Mouse (Mus musculus) liver, postnatal 0 days (tissue): ENCODE measurements around the gene Slc46a3. TPM values are rescaled to one million over a fixed set of nuclear protein-coding genes. Genes with fewer than 3 reads are reported as not detected.

Source experiments
- ATAC-seq: fragments of 200-750 bp; cut with Nextera tagmentation; 2 replicates; pipeline ENCODE4 v1.8.0; 2017; ENCODE audit warnings: mild to moderate bottlenecking, moderate library complexity
- DNase-seq: peaks from one replicate; pipeline ENCODE4 v3.0.0-alpha.2; 2016
- H3K27ac ChIP-seq: fragments of 300-500 bp; sonication (generic); 2 replicates; pipeline ENCODE4 v1.5.1; 2014; ENCODE audit warnings: antibody characterized with exemption, moderate library complexity, mild to moderate bottlenecking, low read depth
- H3K27me3 ChIP-seq: fragments of 300-500 bp; sonication (generic); 2 replicates; pipeline ENCODE4 v1.6.1; 2014; ENCODE audit warnings: low read length, control low read depth, mixed read lengths; ENCODE audit not compliant: insufficient read depth
- H3K36me3 ChIP-seq: fragments of 300-500 bp; sonication (generic); replicated peaks from 2 replicates; pipeline ENCODE4 v1.6.1; 2014; ENCODE audit warnings: mild to moderate bottlenecking, control low read depth, low read length, moderate library complexity, mixed read lengths; ENCODE audit not compliant: insufficient read depth
- H3K4me1 ChIP-seq: fragments of 300-500 bp; sonication (generic); 2 replicates; pipeline ENCODE4 v1.6.1; 2014; ENCODE audit warnings: antibody characterized with exemption, mild to moderate bottlenecking, control low read depth; ENCODE audit not compliant: insufficient read depth
- H3K4me2 ChIP-seq: fragments of 300-500 bp; sonication (generic); 2 replicates; pipeline ENCODE4 v1.6.1; 2014; ENCODE audit warnings: low read depth, mild to moderate bottlenecking, low read length, moderate library complexity, mixed read lengths
- H3K4me3 ChIP-seq: fragments of 300-500 bp; sonication (generic); 2 replicates; pipeline ENCODE4 v1.5.1; 2014; ENCODE audit warnings: low read depth, low read length
- H3K9ac ChIP-seq: fragments of 300-500 bp; sonication (generic); replicated peaks from 2 replicates; pipeline ENCODE4 v1.6.1; 2014; ENCODE audit warnings: mild to moderate bottlenecking, moderate library complexity
- H3K9me3 ChIP-seq: fragments of 300-500 bp; sonication (generic); 2 replicates; pipeline ENCODE4 v1.6.1; 2016; ENCODE audit warnings: mild to moderate bottlenecking, control low read depth, low read length, mixed read lengths
- CTCF ChIP-seq: sonication (generic); IDR thresholded peaks from 2 replicates; pipeline ENCODE4 v1.5.1; 2016; ENCODE audit warnings: antibody characterized with exemption, low read depth
- EP300 ChIP-seq: IDR thresholded peaks from 2 replicates; pipeline ENCODE4 v1.6.1; 2016; ENCODE audit warnings: antibody characterized with exemption, low read depth, mild to moderate bottlenecking
- WGBS: fragments of 180-500 bp; shearing (Covaris S2); extraction: QIAGEN DNeasy Blood & Tissue Kit; methylation state at CpG from one replicate; pipeline ENCODE4 v1.1.7; 2014; ENCODE audit not compliant: insufficient replicate concordance; 5-methylcytosine and 5-hydroxymethylcytosine counted together
- polyA plus RNA-seq: library from polyadenylated mRNA; unstranded; fragments of >200 nt; fragmentation: Nextera tagmentation; extraction: Ambion mirVana; gene quantifications from 2 replicates; pipeline ENCODE4 v1.2.1, GENCODE M21; 2015

The Slc46a3 gene
- polyA plus RNA-seq, 1 experiment from 2014 or later: 8.9 TPM

DNA sequence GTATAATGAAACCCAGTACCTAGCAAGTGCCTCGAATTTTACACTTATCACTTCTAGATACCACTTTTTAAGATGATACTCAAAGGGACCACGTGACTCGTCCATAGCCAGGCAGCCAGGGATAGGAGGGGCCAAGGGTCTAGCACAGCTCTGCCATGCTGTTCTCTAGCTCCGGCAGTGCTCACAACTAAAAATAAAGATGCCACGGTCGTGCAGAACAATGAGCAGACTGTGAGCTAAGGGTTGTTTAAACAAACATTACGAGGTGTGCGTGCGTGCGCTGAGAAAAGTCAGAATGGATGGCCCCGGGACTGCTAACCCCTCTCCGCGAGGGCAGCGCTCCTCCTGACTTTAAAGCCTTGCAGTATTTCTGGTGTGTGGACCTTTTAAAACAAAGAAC lies 61.8 kb downstream of the Slc46a3 start:
- no peaks in the 10 kb centered on the region for H3K4me1 ChIP-seq
- ATAC-seq: no peak
- TF ChIP-seq EP300: no peak
- no peak for TF ChIP-seq CTCF
- H3K9ac ChIP-seq: no peak overlapping the region
- H3K4me3 ChIP-seq: no peak overlapping the region
- 36% methylated on average over 14 of the region's 14 CpGs for WGBS
- H3K36me3 ChIP-seq: no peaks in the 10 kb centered on the region
- H3K27me3 ChIP-seq: no peaks in the 10 kb centered on the region
- H3K4me2 ChIP-seq: no peak overlapping the region
- no peaks in the 10 kb centered on the region for H3K9me3 ChIP-seq
- no peak overlapping the region for H3K27ac ChIP-seq
- no peak for DNase-seq

- no peaks in the 10 kb centered on the region for H3K36me3 ChIP-seq
- no peak overlapping the region for H3K9ac ChIP-seq
- no peak overlapping the region for H3K27ac ChIP-seq
- no peak for TF ChIP-seq CTCF
- no peak for TF ChIP-seq EP300
- H3K4me1 ChIP-seq: peaks cover 2% of the 10 kb centered on the region
- no peak overlapping the region for H3K4me2 ChIP-seq
- DNase-seq (no peak), ATAC-seq (no peak)
- H3K27me3 ChIP-seq: no peaks in the 10 kb centered on the region
- no peak overlapping the region for H3K4me3 ChIP-seq
- H3K9me3 ChIP-seq: no peaks in the 10 kb centered on the region
- WGBS: 77% methylated on average over 8 of the region's 8 CpGs
These were observed 65.8 kb downstream of the Slc46a3 start for GRCm38 (mm10) chr5:147828846-147829245.

Other genes with a start within 250 kb of the Slc46a3 start
- 2.3 and 2.8 TPM in 2 replicates for gene Flt1, start 168.8 kb downstream of the Slc46a3 start, polyA plus RNA-seq
- gene Pomp, start 34.4 kb downstream of the Slc46a3 start, polyA plus RNA-seq: 210 and 215 TPM in 2 replicates
- gene Mtus2, start 62.5 kb upstream of the Slc46a3 start, polyA plus RNA-seq: 1.2 and 1.6 TPM in 2 replicates